12 mouse cellular contexts compared by ENCODE assay signal in genomic region chr13:99502126-99502744, GRCm38 (mm10). TPM values are rescaled to one million over a fixed set of nuclear protein-coding genes. Genes with fewer than 3 reads are reported as not detected.
DNase-seq lines count a peak whose midpoint lies in the region; ATAC-seq and TF ChIP-seq lines count a peak whose summit lies in the region.
"Had no signal": no experiment of that assay in that cellular context is flagged by ENCODE, and none has a peak within 500 bp of the region (broad histone marks: within the 10 kb centered on the region; RNA-seq: fewer than 3 reads in every experiment).

No protein-coding gene starts in this region.

- H3K9ac ChIP-seq in lung, embryonic 14.5 days: no peak overlapping the region
- no peak overlapping the region for H3K9ac ChIP-seq in embryonic facial prominence, embryonic 15.5 days
- H3K9ac ChIP-seq in neural tube, embryonic 14.5 days (replicated peaks; ENCODE audit: low read depth, low read length): peak overlapping the region; percentile 29; the same call in 1 of the 2 replicates

- H3K4me2 ChIP-seq in lung, embryonic 14.5 days: no peak overlapping the region
- H3K4me2 ChIP-seq in embryonic facial prominence, embryonic 15.5 days (replicated peaks): no peak overlapping the region
- peak overlapping the region; percentile 9; the same call in 1 of the 2 replicates for H3K4me2 ChIP-seq in neural tube, embryonic 14.5 days (ENCODE audit: low read depth, low read length)
- H3K4me2 ChIP-seq: embryonic facial prominence, embryonic 13.5 days had no signal

- H3K4me1 ChIP-seq in lung, embryonic 14.5 days (ENCODE audit: insufficient read depth): peaks cover 11% of the 10 kb centered on the region; the same call in 1 of the 2 replicates
- H3K4me1 ChIP-seq in embryonic facial prominence, embryonic 15.5 days: peaks cover 61% of the 10 kb centered on the region
- H3K4me1 ChIP-seq in limb, embryonic 10.5 days: peaks cover 32% of the 10 kb centered on the region
- H3K4me1 ChIP-seq in neural tube, embryonic 14.5 days (ENCODE audit: control insufficient read depth, insufficient read depth, low read length): peaks cover 39% of the 10 kb centered on the region

- DNase-seq in lung, embryonic 14.5 days: peak; percentile 64
- DNase-seq in lung, postnatal 36 days: no peak
- peak; percentile 51 for DNase-seq in limb, embryonic 10.5 days (ENCODE audit: low spot score)
- DNase-seq in adrenal gland, adult 18-20 months (ENCODE audit: low spot score in 2 of 2): no peak
- DNase-seq in cerebellum, postnatal 10 days: no peak
- DNase-seq: kidney, adult 11 months; thymus, postnatal 14 days had no signal

- no peaks in the 10 kb centered on the region for H3K36me3 ChIP-seq in lung, embryonic 14.5 days (ENCODE audit: insufficient read depth)
- no peaks in the 10 kb centered on the region for H3K36me3 ChIP-seq in embryonic facial prominence, embryonic 15.5 days
- peaks cover 7% of the 10 kb centered on the region; the same call in 1 of the 2 replicates for H3K36me3 ChIP-seq in limb, embryonic 10.5 days
- H3K36me3 ChIP-seq in neural tube, embryonic 14.5 days (ENCODE audit: control insufficient read depth, insufficient read depth, low read length): peaks cover 33% of the 10 kb centered on the region
- H3K36me3 ChIP-seq: embryonic facial prominence, embryonic 13.5 days had no signal

- no peak overlapping the region for H3K27ac ChIP-seq in lung, embryonic 14.5 days (ENCODE audit: low read depth)
- H3K27ac ChIP-seq in embryonic facial prominence, embryonic 15.5 days (replicated peaks): peak overlapping the region; percentile 51; the same call in 1 of the 2 replicates
- H3K27ac ChIP-seq in limb, embryonic 10.5 days: peak overlapping the region; percentile 75
- peak overlapping the region; percentile 28; the same call in 1 of the 2 replicates for H3K27ac ChIP-seq in neural tube, embryonic 14.5 days (ENCODE audit: low read depth, low read length)

- H3K4me3 ChIP-seq in lung, embryonic 14.5 days (ENCODE audit: low read depth, low read length): no peak overlapping the region
- H3K4me3 ChIP-seq in embryonic facial prominence, embryonic 15.5 days (replicated peaks): no peak overlapping the region
- H3K4me3 ChIP-seq in limb, embryonic 10.5 days: no peak overlapping the region; the same call in 1 of the 2 replicates
- H3K4me3 ChIP-seq in neural tube, embryonic 14.5 days (ENCODE audit: low read depth, low read length): no peak overlapping the region
- H3K4me3 ChIP-seq: embryonic facial prominence, embryonic 13.5 days had no signal

- no peaks in the 10 kb centered on the region for H3K27me3 ChIP-seq in lung, embryonic 14.5 days (ENCODE audit: insufficient read depth, low read length)
- H3K27me3 ChIP-seq in embryonic facial prominence, embryonic 15.5 days: no peaks in the 10 kb centered on the region
- H3K27me3 ChIP-seq in limb, embryonic 10.5 days (ENCODE audit: low read depth, poor library complexity, severe bottlenecking): no peaks in the 10 kb centered on the region
- no peaks in the 10 kb centered on the region for H3K27me3 ChIP-seq in neural tube, embryonic 14.5 days (ENCODE audit: control insufficient read depth, insufficient read depth, low read length)
- H3K27me3 ChIP-seq: embryonic facial prominence, embryonic 13.5 days had no signal

- ATAC-seq in lung, embryonic 14.5 days (ENCODE audit: insufficient read depth): peak; percentile 25; the same call in 1 of the 2 replicates
- ATAC-seq in embryonic facial prominence, embryonic 15.5 days (ENCODE audit: insufficient number of reproducible peaks, low FRiP score, low TSS enrichment, low read depth): no peak
- peak; percentile 79; the same call in 1 of the 2 replicates for ATAC-seq in neural tube, embryonic 14.5 days (ENCODE audit: low read depth)
- no peak for ATAC-seq in megakaryocyte progenitor cell, adult 5-6 weeks (replicated peaks; ENCODE audit: poor library complexity)

- TF ChIP-seq CTCF in lung, embryonic 14.5 days (IDR thresholded peaks at IDR 0.05; ENCODE audit: low read depth): no peak

- WGBS in lung, embryonic 14.5 days: 37% methylated on average over 13 of the region's 13 CpGs
- 56% methylated on average over 13 of the region's 13 CpGs for WGBS in embryonic facial prominence, embryonic 15.5 days
- 58% methylated on average over 13 of the region's 13 CpGs for WGBS in limb, embryonic 10.5 days
- 28% methylated on average over 13 of the region's 13 CpGs for WGBS in neural tube, embryonic 14.5 days

- no peaks in the 10 kb centered on the region for H3K9me3 ChIP-seq in lung, embryonic 14.5 days (ENCODE audit: low read depth, low read length)
- no peaks in the 10 kb centered on the region for H3K9me3 ChIP-seq in embryonic facial prominence, embryonic 15.5 days (replicated peaks)
- no peaks in the 10 kb centered on the region for H3K9me3 ChIP-seq in limb, embryonic 10.5 days (replicated peaks)
- no peaks in the 10 kb centered on the region for H3K9me3 ChIP-seq in neural tube, embryonic 14.5 days (ENCODE audit: control insufficient read depth, low read length)
- H3K9me3 ChIP-seq: embryonic facial prominence, embryonic 13.5 days had no signal

RNA-seq across cellular contexts. Expression of gene Map1b, which starts 14.1 kb away (rescaled TPM):
- polyA plus RNA-seq in lung, embryonic 14.5 days (2014; fragmentation: Nextera tagmentation; extraction: Ambion mirVana): 72.2 and 73.3 TPM in 2 replicates
- polyA plus RNA-seq in embryonic facial prominence, embryonic 15.5 days (2015; fragmentation: Nextera tagmentation; extraction: Ambion mirVana): 163 and 172 TPM in 2 replicates
- polyA plus RNA-seq in limb, embryonic 10.5 days (2016; fragmentation: Nextera tagmentation; extraction: Ambion mirVana): 60.1 and 64.6 TPM in 2 replicates
- polyA plus RNA-seq in neural tube, embryonic 14.5 days (2014; fragmentation: Nextera tagmentation; extraction: Ambion mirVana): 1,731 and 2,267 TPM in 2 replicates
- total RNA-seq in adrenal gland, adult 18-20 months (2021): 100 to 1,000 TPM in 1 of 2 experiments, 10 to 100 TPM in 1; 78.5 to 120 TPM
- total RNA-seq in megakaryocyte progenitor cell, adult 5-6 weeks (2015): 0.02 and 0.94 TPM in 2 replicates
- total RNA-seq in megakaryocyte progenitor cell, adult 5-6 weeks (2017): 0.04 and 0.10 TPM in 2 replicates
- total RNA-seq: MEL had no signal

Comparison
In these comparisons a context has a peak if more than half of its experiments do, and no peak if none do; other contexts are left out.
1. DNase-seq: peak in lung, embryonic 14.5 days (single experiment) and limb, embryonic 10.5 days (single experiment); none in lung, postnatal 36 days (single experiment), adrenal gland, adult 18-20 months (0 of 2) and cerebellum, postnatal 10 days (0 of 2).
2. ATAC-seq: peak in lung, embryonic 14.5 days (single experiment) and neural tube, embryonic 14.5 days (single experiment); none in embryonic facial prominence, embryonic 15.5 days (single experiment) and megakaryocyte progenitor cell, adult 5-6 weeks (single experiment).
3. RNA of gene Map1b, which starts 14.1 kb away (polyA plus RNA-seq): 1,731 to 2,267 TPM in neural tube, embryonic 14.5 days; 163 to 172 TPM in embryonic facial prominence, embryonic 15.5 days, 72.2 to 73.3 TPM in lung, embryonic 14.5 days and 60.1 to 64.6 TPM in limb, embryonic 10.5 days; every median in the first group is over 10 times any median in the second.